Mouse (Mus musculus): Measurements from ENCODE around the gene Wscd2.

The Wscd2 gene

DNA sequence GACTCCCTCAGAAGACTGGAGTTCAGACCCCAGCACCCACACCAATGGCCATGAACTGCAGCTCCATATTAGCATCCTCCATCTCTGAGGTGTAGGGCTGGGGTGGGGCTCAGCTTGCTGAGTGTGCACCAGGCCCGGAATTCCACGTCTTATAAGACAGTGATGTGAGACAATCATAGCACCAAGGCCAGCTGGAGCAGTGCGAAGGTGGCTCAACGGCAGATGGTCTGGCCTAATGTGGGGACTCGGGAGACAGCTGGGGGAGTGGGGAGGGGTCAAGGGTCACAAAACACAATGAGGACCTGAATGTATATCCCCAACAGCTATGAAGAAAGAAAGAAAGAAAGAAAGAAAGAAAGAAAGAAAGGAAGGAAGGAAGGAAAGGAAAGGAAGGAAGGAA is 9.7 kb upstream of the Wscd2 start:
- in situ Hi-C loops (cut with MboI, MseI) = no loop called here

DNA sequence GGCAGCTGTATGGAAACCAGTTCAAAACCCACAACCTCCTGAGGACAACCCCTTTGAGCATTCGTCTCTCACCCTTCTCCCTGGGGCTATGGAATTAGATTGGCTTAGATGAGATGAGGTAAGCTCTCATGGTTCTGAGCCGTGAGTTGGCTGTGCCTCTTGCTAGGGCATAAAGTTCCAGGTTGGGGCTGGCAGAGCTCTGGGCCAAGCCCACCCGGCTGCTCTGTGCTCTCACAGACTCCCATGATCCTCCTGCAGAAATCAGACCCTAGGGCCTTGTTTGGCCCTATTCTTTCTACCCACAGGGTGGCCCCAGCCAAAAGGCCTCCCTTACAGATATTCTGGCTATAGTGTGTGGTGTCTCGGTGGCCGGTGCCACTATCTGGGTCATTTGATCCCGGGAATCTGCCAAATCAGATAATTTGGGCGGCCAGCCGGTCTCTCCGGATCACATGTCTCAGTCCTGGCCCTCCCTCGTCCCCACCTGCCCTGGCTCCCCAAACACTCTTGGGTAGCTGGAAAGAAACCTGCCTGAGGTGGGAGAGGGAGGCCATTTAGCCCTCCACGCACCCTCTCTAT is 4.5 kb upstream of the Wscd2 start:
- in situ Hi-C loops (cut with MboI, MseI) = no loop called here

DNA sequence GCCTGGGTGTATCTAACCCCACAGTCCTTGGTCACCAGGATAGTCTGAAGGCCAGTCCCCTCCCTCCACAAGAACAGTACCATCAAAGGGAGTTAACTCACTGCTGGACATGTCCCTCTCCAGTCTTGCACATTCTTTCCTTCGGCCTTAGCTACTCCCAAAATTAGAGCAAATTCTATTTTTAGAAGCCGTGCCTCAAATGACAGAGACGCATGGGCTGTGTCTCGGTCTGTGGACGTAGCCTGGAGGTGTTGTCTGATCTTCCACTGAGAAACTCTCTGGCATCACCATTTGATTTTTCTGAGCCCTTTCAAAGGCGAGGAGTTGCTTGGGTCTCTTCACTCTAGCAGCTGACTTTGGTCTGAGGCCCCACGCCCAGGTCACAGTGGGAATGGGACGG is 2.3 kb upstream of the Wscd2 start:
- in situ Hi-C loops (cut with MboI, MseI) = no loop called here

DNA sequence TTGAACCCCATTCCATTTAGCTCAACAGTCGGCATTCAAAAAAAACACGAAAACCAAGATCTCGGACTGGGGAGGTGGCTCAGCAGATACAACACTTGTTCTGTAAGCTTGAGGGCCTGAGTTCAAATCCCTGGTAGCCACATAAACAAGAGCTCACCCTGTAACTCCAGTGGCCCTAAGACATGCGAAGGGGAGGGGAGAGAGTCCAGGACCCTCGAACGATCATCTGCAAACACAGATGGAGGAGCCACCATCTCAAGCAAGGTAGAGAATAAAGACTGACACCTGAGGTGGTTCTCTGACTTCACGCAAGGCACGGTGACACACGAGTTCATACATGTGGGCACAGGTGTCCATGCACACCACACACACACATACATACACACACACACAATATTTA is 516 bp upstream of the Wscd2 start:
- in situ Hi-C loops (cut with MboI, MseI) = no loop called here

DNA sequence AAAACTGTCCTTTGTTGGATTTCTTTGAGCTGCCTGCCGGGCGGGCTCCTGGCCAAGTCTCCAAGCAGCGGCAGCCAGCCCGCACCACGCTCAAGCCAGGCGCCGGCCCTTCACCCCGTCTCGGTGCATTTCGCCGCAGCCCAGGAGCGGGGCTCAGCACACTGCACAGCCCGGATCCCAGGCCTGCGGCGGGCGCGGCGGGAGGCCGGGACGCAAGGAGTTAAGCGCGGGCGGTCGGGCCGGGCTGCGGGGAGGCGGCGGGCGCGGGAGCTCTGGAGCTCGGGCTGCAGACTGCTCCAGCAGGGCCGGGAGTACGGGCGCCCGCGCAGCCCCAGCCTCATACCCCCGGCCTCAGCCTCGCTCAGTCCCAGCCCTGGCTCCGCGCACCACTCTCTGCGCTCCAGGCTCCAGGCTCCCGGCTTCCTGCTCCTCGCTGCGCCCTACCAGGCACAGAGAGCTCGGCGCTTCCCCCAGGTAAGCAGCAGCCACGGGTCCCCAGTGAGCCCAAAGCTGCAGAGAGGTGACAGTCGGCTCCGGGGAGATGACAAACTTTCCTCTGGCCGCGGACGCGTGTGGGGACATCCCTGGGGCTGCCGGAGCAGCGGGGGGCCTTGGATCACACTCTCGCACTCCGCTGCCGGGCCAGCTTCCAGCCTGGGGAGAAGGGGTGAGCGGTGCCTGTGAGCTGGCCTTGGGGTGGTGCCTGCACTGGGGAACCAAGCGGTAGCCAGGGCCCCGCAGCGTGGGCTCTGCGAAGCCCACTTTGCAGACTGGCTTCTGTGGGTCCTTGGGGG is 531 bp downstream of the Wscd2 start:
- in situ Hi-C loops (cut with MboI, MseI) = no loop called here

DNA sequence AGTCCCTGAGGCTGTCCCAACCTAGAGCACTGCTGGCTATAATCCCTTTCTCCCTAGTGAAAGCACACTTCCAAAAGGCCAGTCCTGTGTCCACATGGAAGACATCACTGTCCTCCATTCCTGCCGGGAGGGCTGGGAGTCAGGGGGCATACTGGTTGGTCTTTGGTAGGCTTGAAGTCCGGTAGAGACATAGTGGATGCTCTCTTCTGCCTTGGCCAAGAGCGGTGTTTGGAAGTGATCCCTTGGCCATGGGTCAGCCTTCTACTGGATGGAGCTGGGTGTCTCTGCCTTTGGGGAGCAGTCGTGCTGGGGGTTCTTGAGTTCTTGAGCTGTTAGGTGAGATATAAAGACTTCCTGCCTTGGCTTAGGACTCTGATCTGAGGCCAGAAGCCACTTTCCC is 1.4 kb downstream of the Wscd2 start:
- in situ Hi-C loops (cut with MboI, MseI) = no loop called here

DNA sequence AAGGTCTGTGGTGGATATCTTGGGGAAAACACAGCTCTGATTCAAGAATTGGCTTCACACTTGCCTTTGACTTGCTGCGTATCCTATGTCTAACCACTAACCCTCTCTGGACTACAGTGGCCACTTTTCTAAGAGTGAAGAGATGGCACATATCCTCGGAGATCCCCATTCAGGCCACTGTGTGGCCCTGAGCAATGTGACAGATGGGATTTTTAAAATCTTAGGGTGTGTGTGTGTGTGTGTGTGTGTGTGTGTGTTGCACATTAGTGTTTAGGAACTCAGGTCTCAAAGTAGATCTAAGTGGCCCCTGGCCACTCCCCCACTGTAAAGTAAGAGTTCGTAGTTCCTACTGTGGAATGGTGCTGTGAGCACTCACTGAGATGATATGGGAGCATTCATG is 1.9 kb downstream of the Wscd2 start:
- in situ Hi-C loops (cut with MboI, MseI) = no loop called here

DNA sequence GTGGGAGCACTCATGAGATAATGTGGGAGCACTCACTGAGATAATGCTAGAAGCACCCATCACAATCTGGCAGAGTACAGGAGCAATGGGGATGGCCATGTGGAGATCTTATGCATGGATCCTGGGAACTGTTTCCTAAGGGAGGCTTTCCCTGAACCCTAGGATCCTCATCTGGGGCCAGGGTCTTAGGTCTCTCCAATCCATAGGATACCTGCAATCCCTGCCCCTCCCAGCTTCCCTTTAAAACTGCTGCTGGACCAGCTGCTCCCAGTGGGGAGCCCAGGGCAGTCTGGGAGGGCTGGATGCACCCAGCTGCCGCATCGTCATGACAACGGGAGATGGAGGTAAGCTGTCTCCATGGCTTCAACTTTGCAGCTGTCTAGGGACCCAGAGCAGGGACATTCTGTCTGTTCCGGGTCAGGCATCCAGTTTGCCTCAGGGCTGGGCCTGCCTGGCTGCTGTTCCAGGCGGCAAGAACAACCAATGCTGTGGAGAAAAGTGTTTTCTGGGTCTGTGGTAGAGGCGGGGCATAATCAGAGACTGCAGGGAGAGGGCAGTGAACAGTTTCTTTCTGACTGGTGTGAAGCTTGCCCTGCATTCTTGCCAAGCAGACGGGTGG is 2.4 kb downstream of the Wscd2 start:
- in situ Hi-C loops (cut with MboI, MseI) = no loop called here

DNA sequence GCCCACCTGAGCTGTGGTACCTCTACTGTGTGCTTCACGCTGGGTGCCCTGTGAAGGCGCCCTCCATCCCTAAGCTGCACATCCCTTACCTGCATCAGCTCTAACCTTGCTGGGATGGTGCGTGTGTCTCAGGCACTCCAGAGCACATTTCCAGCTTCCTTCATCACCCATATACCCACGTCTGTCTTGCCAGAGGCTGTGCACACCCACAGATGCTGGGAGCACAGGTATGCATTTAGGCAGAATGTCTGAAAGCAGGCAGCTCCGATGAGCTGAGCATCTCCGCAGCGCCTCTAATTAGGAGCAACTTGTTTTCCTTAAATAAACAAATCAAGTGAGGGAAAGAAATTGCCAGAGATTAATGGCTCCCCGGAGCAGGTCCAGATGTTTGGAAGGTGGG is 3.9 kb downstream of the Wscd2 start:
- in situ Hi-C loops (cut with MboI, MseI) = no loop called here

DNA sequence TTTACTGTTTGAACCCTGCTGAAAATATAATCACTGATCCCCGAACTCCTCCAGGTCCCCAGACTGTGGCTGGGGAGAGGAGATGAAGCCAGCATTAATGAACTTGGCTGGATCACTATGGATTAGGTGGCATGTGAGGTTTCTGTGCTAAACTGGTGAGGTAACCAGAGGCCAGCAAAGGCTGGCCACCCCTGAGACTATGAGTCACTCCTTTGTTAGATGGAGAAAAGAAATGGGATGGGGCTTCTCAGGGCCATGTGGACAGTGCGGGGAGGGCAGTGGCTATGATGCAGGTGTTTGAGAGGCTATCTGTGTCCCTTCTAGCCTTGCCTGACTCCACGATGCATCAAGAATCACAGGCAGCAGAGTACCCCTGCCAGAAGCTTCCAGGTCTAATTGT is 6.8 kb downstream of the Wscd2 start:
- in situ Hi-C loops (cut with MboI, MseI) = loop anchor here (5.0 kb wide), 1 partner anchor 40 kb away; no protein-coding TSS in a partner anchor

DNA sequence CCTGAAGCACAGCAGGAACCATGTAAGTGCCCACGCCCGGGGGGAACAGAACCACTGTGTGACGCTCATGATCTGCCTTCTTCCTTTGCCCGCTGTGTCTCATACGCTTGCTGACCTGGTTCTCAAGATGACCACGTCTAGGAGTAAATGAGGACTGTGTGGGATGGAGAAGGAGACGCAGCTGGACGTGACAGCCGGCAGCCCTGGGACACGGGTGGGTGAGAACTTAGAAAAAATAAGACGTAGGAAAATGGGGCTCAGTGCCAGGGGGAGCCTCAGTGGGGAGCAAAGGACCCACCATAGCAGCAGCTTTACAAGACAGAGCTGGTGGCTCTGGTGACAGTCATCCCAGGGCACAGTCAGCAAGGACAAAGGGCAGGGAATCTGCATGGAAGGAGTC is 9.3 kb downstream of the Wscd2 start:
- in situ Hi-C loops (cut with MboI, MseI) = loop anchor here (5.0 kb wide), 1 partner anchor 38 kb away; no protein-coding TSS in a partner anchor

DNA sequence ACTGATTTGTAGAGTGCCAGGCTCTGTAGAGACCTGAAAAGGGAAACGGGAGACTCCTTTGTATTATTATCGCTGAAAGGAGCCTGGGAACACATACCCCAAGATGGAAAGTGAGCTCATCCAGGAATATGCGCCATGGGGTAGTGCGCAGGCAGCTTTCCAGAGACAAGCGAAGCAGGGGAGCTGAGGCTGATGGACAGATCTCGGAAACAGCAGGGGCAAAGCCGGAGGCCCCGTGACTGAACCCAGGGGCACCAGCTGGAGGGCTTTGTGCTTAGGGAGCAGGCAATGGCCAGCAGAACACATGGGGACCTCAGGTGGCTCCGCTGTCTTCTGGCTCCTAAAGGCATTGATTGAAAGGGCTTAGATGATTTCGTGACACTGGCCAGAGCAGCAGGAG is 13.1 kb downstream of the Wscd2 start:
- in situ Hi-C loops (cut with MboI, MseI) = no loop called here

DNA sequence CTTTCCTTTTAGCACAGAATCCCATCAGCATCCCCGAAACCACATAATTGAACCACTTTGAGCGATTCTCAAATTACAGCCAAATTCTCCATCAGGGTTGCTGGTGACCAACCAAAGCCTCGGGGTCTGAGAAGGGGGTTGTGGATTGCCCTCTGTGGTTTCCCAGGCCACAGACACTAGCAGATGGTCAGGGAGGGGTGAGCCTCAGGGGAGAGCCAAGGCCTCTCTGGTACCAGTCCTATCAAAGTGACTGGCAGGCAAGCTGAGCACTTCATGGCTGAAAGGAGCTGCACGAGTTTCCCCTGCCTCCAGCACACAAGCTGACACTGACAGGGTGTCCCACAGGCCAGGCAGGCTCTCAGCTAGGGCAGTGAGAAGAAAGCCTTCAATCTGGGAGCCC is 14.5 kb downstream of the Wscd2 start:
- in situ Hi-C loops (cut with MboI, MseI) = no loop called here

DNA sequence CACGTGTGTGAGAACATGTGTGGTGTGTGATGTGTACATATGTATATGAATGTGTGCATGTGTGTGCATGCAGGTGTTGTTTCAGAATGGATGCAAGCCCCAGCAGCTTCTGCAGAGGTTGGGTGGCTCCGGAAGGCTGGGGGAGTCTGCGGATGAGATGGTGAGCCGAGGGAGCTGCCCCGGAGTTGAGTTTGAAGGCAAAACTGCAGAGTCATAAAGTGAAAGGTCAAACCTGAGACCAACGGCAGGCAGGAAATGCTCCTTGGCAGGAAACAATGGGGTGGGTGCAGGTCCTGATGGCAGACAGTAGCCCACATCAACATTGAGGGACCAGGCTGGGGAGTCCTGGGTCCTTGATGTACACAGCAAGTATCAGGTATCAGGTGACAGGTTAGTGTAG is 15.9 kb downstream of the Wscd2 start:
- in situ Hi-C loops (cut with MboI, MseI) = no loop called here

DNA sequence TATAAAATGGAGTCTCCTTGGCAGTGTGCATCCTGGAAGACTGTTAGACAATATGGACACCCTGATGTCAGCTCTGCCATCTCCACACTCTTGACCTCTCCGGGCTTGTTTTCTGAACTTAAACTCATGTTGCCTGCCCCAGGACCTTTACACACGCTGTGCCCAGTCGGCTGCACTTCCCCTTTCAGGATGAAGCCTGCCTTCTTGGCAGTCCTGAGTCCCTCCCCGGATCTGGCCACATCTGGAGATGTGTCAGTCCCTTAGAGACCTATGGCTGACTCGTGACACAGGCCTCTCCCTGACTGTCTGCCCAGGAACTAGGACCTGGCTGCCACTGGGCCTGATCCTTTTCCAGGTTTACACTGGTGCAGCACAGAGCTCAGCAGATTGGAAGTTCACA is 16.6 kb downstream of the Wscd2 start:
- in situ Hi-C loops (cut with MboI, MseI) = no loop called here

DNA sequence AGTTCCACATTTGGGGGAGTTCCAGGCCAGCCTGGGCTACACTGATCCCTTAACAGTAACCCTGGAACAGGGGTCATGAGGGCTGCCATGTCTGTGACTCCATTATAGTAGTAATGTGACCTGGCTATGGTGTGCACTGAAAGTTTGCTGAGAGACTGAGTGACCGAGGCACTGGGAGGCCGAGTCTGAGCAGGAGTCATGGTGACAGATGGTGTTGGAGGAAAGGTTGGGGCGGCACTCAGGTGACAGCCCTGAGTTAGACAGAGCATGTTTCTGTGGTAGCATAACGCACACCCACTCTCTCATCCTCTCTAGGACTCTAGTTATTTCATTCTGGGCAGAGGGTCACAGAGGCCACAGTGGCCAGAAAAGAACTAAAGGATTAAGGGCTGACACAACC is 19.0 kb downstream of the Wscd2 start:
- in situ Hi-C loops (cut with MboI, MseI) = no loop called here

DNA sequence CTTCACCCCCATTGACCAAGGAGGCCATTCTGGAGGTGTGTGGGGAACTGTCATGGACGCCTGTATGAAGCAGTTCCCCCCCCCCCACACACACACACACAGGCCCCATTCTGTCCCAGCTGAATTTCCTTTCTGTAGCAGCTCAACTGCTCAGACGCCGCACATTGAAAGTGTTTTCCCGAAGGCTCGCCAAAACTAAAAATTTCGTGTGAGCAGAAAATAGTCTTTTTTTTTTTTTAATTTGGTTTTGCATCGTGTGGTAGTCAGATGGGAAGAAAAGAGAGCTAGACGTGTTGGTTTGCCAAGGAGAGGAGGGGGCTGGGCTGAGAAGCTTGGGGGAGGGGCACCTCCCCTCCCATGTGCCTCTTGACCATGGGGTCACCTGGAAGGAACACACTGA is 23.5 kb downstream of the Wscd2 start:
- in situ Hi-C loops (cut with MboI, MseI) = no loop called here

DNA sequence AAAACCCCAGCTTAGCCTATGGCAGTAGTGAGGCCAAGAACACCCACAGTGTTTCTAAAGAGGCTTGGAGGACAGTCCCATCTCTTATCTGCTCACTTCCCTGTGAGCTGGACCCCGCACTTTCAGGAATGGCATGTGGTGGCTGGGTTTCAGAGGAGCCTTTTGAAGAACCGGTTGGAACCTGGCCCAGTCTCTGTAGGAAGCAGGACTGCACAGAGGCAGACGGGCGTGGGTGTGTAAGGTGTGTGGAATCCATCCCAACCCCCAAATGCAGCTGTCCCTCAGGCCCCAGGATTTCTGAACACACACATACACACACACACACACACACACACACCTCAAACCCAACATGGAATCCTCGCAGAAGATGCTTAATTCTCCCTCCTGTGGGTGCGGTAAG is 23.9 kb downstream of the Wscd2 start:
- in situ Hi-C loops (cut with MboI, MseI) = no loop called here

DNA sequence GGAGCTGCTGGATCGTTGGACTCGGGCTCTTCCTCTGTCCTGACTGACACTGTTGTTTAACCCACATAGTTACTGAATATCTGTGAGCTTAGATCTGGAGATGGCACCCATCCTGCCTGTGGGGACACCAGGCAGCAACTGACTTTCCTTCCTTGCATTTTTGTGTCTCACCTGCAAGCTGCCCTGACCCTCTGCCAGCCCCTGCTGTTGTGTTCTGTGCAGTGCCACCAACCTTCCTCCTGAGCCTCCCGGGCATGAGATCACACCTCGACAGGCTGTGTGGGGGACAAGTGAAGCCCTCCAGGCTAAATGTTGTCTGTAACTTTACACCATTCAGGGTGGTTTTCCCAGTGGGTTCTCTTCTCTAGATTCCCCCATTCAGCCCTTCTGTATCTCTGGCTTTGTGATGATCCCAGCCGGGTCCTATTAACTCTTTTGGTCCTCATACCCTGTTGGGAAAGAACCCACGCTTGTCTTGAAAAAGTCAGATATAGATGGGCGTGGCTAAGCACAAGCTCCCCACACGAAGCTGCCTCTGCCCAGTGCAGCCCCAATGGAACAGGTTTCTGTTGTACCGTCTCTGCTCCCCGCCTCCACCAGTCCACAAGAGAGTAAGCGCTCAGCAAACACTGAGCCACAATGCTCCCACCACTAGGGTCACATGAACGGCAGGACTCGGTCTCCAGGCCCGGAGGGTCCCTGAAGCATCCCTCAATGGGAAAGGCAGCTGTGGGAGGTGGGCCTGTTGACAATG is 26.2 kb downstream of the Wscd2 start:
- in situ Hi-C loops (cut with MboI, MseI) = no loop called here

DNA sequence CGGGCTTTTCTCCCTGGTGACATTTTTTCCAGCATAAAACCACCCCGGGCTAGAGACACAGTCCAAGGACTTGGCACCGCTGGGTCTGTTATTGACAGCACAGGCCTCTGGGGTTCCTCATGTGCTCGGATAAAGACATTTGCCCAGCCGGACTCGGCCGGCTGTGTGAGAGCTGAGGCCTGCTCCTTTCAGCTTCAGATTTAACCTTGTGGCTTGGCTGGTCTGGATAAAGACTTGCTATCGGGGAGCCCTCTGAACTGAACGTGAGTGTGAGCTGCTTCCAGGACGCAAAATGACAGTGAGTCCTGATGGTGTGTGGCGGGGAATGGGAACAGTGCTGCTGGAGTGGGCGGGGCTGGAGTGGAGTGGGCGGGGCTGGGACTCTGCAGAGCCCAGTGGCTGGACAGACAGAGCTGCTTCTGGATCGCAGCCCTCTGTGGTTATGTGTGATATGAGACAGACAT is 26.8 kb downstream of the Wscd2 start:
- in situ Hi-C loops (cut with MboI, MseI) = no loop called here

DNA sequence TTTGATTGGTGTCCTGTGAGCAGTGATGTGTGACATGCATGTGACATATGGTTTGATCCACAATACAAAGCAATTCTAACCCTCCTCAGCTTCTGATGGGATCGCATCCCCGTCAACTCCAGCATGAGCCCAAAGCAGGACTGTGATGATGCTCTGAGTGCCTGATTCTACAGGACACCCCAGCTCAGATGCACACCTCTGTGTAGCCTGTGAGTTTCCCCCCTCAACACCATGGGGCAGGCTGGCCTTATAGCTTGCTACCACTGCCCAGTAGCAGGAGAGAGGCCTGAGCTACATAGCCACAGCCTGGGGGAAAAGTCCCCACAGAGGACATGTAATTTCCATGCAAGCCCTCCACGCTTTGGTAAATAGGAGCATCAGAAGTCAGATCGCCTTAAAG is 27.3 kb downstream of the Wscd2 start:
- in situ Hi-C loops (cut with MboI, MseI) = no loop called here

DNA sequence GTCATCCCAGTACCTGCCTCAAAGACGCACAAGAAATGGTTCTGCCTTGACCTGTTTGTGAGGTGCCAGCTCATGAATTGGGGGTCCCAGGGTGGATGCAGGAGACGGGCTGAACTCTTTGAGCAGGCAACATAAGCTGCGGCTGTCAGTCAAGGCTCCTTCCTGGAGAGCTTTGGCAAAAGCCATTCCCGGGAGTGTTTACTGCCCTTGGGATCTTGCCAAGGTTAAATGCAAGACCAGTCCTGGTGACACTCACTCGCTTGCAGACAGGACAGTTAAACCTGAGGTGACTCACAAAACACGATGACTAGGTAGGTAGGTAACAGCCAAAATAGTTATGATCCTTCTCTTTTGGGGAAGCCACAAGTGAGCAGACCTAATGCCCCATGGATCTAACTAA is 30.9 kb downstream of the Wscd2 start:
- in situ Hi-C loops (cut with MboI, MseI) = no loop called here

All from T-helper 1 cell (primary cell).